Mouse (Mus musculus) midbrain, embryonic 13.5 days (tissue): ENCODE measurements around the gene Rbfox3. TPM values are rescaled to one million over a fixed set of nuclear protein-coding genes. Genes with fewer than 3 reads are reported as not detected.
A peak's percentile ranks its signal among the peaks of the same experiment; 100 is the strongest.

Source experiments
- ATAC-seq: fragments of 200-750 bp; cut with Nextera tagmentation; 2 replicates; pipeline ENCODE4 v1.8.0; 2017; ENCODE audit warnings: mild to moderate bottlenecking, moderate TSS enrichment, moderate library complexity
- H3K27ac ChIP-seq: fragments of 300-500 bp; sonication (generic); 2 replicates; pipeline ENCODE4 v1.5.1; 2015; ENCODE audit warnings: inconsistent platforms, mild to moderate bottlenecking, moderate library complexity
- H3K27me3 ChIP-seq: fragments of 300-500 bp; sonication (generic); 2 replicates; pipeline ENCODE4 v1.6.1; 2015; ENCODE audit warnings: mild to moderate bottlenecking, inconsistent platforms
- H3K36me3 ChIP-seq: fragments of 300-500 bp; sonication (generic); 2 replicates; pipeline ENCODE4 v1.6.1; 2015; ENCODE audit warnings: mild to moderate bottlenecking, inconsistent platforms
- H3K4me1 ChIP-seq: fragments of 300-500 bp; sonication (generic); replicated peaks from 2 replicates; pipeline ENCODE4 v1.6.1; 2015; ENCODE audit warnings: inconsistent platforms
- H3K4me2 ChIP-seq: fragments of 300-500 bp; sonication (generic); replicated peaks from 2 replicates; pipeline ENCODE4 v1.6.1; 2015; ENCODE audit warnings: moderate library complexity, mild to moderate bottlenecking, inconsistent platforms
- H3K4me3 ChIP-seq: fragments of 300-500 bp; sonication (generic); replicated peaks from 2 replicates; pipeline ENCODE4 v1.5.1; 2015; ENCODE audit warnings: mild to moderate bottlenecking, inconsistent platforms
- H3K9ac ChIP-seq: fragments of 300-500 bp; sonication (generic); replicated peaks from 2 replicates; pipeline ENCODE4 v1.6.1; 2015; ENCODE audit warnings: mild to moderate bottlenecking, inconsistent platforms
- H3K9me3 ChIP-seq: fragments of 300-500 bp; sonication (generic); 2 replicates; pipeline ENCODE4 v1.6.1; 2016; ENCODE audit warnings: mild to moderate bottlenecking, inconsistent platforms
- WGBS: fragments of 180-500 bp; shearing (Covaris S2); methylation state at CpG from one replicate; pipeline ENCODE4 v1.1.7; 2015; 5-methylcytosine and 5-hydroxymethylcytosine counted together
- polyA plus RNA-seq: library from polyadenylated mRNA; unstranded; fragments of >200 nt; fragmentation: Nextera tagmentation; extraction: Ambion mirVana; gene quantifications from 2 replicates; pipeline ENCODE4 v1.2.1, GENCODE M21; 2015

Gene Rbfox3
- polyA plus RNA-seq, 1 experiment from 2014 or later: 29.9 TPM

DNA sequence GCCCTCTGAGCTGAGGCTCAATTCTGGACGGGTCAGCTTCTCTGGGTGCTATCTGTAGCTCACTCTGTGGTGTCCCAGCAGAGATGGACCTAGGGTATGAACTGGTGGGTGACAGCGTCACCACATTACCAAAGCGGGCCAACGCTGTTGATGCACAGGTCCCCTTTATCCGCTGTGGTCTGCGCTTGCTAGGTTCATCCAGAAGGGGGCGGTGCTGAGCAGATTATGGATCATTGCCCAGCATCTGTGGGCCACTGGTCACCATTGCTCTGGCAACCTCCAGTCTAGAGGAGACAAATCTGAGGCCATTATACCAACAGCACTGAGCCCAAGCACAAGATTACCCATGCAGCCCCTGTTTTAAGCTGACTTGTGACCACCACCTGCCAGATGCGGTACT, 276.8 kb downstream of the Rbfox3 start:
- H3K27ac ChIP-seq: no peak overlapping the region
- no peaks in the 10 kb centered on the region for H3K9me3 ChIP-seq
- ATAC-seq: no peak
- no peak overlapping the region for H3K9ac ChIP-seq
- no peaks in the 10 kb centered on the region for H3K36me3 ChIP-seq
- no peaks in the 10 kb centered on the region for H3K4me1 ChIP-seq
- WGBS: 45% methylated on average over 8 of the region's 8 CpGs
- no peak overlapping the region for H3K4me3 ChIP-seq
- H3K27me3 ChIP-seq: no peaks in the 10 kb centered on the region
- H3K4me2 ChIP-seq: no peak overlapping the region

DNA sequence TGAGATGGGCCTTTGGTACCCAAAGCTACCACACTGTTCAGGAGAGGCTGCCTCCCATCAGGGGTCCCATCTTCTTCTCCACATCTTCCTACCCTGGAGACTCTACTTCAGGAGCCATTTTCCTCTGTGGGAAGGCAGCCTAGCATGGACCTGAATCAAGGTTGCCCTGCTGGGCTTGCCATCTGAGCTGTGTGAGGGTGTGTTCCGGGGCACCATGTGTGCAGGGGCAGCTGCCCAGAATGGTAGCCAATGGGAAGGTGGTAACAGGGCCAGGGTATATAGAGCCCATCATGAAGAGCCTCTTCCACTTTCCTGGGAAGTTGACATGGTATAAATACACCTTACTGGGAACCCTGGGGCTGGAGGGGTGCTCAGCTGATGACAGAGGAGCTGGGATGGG, 281.7 kb downstream of the Rbfox3 start:
- ATAC-seq: no peak
- WGBS: 100% methylated on average over 1 of the region's 1 CpGs
- no peaks in the 10 kb centered on the region for H3K9me3 ChIP-seq
- no peaks in the 10 kb centered on the region for H3K36me3 ChIP-seq
- no peak overlapping the region for H3K4me2 ChIP-seq
- no peak overlapping the region for H3K9ac ChIP-seq
- H3K4me3 ChIP-seq: no peak overlapping the region
- H3K27ac ChIP-seq: no peak overlapping the region
- H3K4me1 ChIP-seq: peaks cover 21% of the 10 kb centered on the region
- no peaks in the 10 kb centered on the region for H3K27me3 ChIP-seq

DNA sequence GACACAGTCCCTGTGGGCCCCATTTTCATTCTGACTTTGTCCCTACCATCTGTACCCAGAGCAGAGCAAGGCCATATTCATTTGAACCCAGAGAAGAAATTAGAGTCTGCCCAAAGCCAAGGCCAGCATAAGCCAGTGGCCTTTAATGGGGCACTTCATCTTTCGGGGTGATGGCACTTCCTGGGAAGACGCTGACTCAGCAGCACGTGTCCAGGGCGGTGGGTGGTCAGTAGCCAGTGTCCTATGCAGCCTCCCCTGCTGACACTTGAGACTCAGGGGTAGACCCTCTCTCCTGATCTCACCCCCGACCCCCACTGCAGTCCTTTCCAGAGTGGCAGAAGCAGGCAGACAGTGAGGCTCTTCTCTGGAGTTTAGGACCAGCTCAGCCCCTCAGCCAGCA, 283.9 kb downstream of the Rbfox3 start:
- no peak overlapping the region for H3K27ac ChIP-seq
- peaks cover 21% of the 10 kb centered on the region for H3K4me1 ChIP-seq
- H3K27me3 ChIP-seq: no peaks in the 10 kb centered on the region
- 77% methylated on average over 5 of the region's 5 CpGs for WGBS
- H3K4me3 ChIP-seq: no peak overlapping the region
- no peaks in the 10 kb centered on the region for H3K9me3 ChIP-seq
- 0 out of 2 replicates have a peak overlapping the region, but pooled peaks have one; percentile 19 for H3K9ac ChIP-seq
- no peak; the same call in 1 of the 2 replicates for ATAC-seq
- no peaks in the 10 kb centered on the region for H3K36me3 ChIP-seq
- H3K4me2 ChIP-seq: no peak overlapping the region

DNA sequence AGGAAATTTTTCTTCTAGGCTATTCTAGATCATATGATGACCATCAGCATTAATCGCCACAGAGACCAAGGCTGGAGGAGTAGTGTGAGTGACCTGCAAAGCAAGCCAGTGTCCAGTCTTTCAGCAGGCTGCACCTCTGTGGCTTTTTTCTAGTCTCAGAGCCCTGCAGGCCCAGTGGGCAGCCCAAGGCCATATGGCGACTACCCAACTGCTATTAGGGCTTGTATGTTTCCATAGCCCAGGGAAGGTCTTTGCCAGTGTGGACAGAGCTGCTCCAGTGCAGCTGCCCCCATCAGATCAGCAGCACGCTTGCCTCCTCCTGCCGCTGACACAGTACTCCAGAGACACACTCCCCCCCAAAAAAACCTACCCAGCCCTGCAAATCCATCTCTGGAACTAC, 290.5 kb downstream of the Rbfox3 start:
- peaks cover 4% of the 10 kb centered on the region; the same call in 1 of the 2 replicates for H3K4me1 ChIP-seq
- H3K36me3 ChIP-seq: no peaks in the 10 kb centered on the region
- no peaks in the 10 kb centered on the region for H3K27me3 ChIP-seq
- no peak overlapping the region for H3K4me2 ChIP-seq
- H3K4me3 ChIP-seq: no peak overlapping the region
- no peaks in the 10 kb centered on the region for H3K9me3 ChIP-seq
- H3K27ac ChIP-seq: no peak overlapping the region
- no peak for ATAC-seq
- 80% methylated on average over 4 of the region's 4 CpGs for WGBS
- H3K9ac ChIP-seq: no peak overlapping the region

DNA sequence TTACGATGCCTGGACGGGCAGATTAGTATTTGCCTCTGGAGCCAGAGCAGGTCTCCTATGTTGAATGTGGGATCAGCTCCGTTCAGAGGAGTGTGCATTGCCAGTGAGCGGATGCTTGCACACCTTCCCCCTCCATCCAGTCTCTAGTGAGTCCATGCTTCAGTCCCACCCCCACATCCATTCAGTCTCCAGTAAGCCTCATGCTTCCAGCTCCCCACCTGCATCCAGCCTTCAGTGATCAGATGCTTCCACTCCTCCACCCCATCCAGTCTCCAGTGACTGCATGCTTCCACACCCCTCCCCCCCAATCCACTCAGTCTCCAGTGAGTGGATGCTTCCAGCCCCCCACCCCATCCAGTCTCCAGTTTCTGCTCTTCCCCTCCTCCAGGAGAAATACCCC, 297.3 kb downstream of the Rbfox3 start:
- peaks cover 11% of the 10 kb centered on the region for H3K27me3 ChIP-seq
- H3K4me1 ChIP-seq: peaks cover 18% of the 10 kb centered on the region
- ATAC-seq: no peak
- H3K4me3 ChIP-seq: no peak overlapping the region
- no peak overlapping the region for H3K4me2 ChIP-seq
- no peaks in the 10 kb centered on the region for H3K9me3 ChIP-seq
- no peak overlapping the region for H3K9ac ChIP-seq
- 87% methylated on average over 4 of the region's 4 CpGs for WGBS
- H3K27ac ChIP-seq: no peak overlapping the region
- H3K36me3 ChIP-seq: no peaks in the 10 kb centered on the region

GRCm38 (mm10) chr11:118610128-118610527, 301.3 kb downstream of the Rbfox3 start:
- peak overlapping the region; percentile 39; the same call in 1 of the 2 replicates for H3K27ac ChIP-seq
- no peaks in the 10 kb centered on the region for H3K9me3 ChIP-seq
- H3K4me1 ChIP-seq: peaks cover 17% of the 10 kb centered on the region
- H3K4me3 ChIP-seq: no peak overlapping the region
- 6% methylated on average over 13 of the region's 14 CpGs for WGBS
- H3K9ac ChIP-seq: no peak overlapping the region
- H3K27me3 ChIP-seq: peaks cover 14% of the 10 kb centered on the region
- peak overlapping the region; percentile 38 for H3K4me2 ChIP-seq
- ATAC-seq: no peak
- H3K36me3 ChIP-seq: no peaks in the 10 kb centered on the region

GRCm38 (mm10) chr11:118609236-118610000, 302.0 kb downstream of the Rbfox3 start:
- Histone ChIP-seq H3K36me3 (no peaks in the 10 kb centered on the region), H3K27me3 (peaks cover 14% of the 10 kb centered on the region), H3K9ac (no peak overlapping the region), H3K4me1 (peaks cover 17% of the 10 kb centered on the region), H3K9me3 (no peaks in the 10 kb centered on the region), H3K4me2 (peak overlapping the region; percentile 38), H3K27ac (peak overlapping the region; percentile 39; the same call in 1 of the 2 replicates), H3K4me3 (no peak overlapping the region)
- WGBS: 16% methylated on average over 17 of the region's 17 CpGs
- ATAC-seq: 0 out of 2 replicates have a peak, but pooled peaks have one; percentile 15

GRCm38 (mm10) chr11:118607927-118608326, 303.5 kb downstream of the Rbfox3 start:
- H3K27ac ChIP-seq: no peak overlapping the region
- peaks cover 27% of the 10 kb centered on the region for H3K4me1 ChIP-seq
- no peak overlapping the region for H3K4me3 ChIP-seq
- no peak overlapping the region for H3K9ac ChIP-seq
- peaks cover 19% of the 10 kb centered on the region for H3K27me3 ChIP-seq
- no peaks in the 10 kb centered on the region for H3K36me3 ChIP-seq
- H3K4me2 ChIP-seq: no peak overlapping the region
- WGBS: 63% methylated on average over 8 of the region's 8 CpGs
- ATAC-seq: no peak
- H3K9me3 ChIP-seq: no peaks in the 10 kb centered on the region

GRCm38 (mm10) chr11:118605570-118605969, 305.8 kb downstream of the Rbfox3 start:
- Histone ChIP-seq H3K4me2 (no peak overlapping the region), H3K27me3 (peaks cover 10% of the 10 kb centered on the region; the same call in 1 of the 2 replicates), H3K4me1 (peaks cover 39% of the 10 kb centered on the region), H3K27ac (no peak overlapping the region), H3K9ac (no peak overlapping the region), H3K36me3 (no peaks in the 10 kb centered on the region), H3K4me3 (no peak overlapping the region), H3K9me3 (no peaks in the 10 kb centered on the region)
- no peak for ATAC-seq
- WGBS: 89% methylated on average over 2 of the region's 2 CpGs

DNA sequence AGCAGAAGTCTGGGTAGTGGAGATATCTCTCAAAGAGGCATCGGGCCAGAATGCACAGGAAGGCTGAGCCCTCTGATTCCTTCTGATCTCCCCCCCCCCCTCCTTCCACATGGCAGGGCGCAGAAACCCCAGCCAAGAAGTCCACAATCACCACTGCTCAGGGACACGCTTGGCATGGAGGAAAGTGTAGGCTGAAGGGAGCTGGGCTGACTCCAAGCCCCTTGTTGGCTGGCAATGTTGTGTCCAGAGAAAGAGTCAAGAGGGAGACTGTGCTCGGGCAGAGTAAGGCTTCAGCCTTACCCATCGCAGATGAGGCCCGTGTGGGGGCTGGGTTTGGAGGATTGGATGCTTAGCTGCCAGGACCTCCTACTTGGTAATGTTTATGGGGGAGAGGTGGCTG, 307.2 kb downstream of the Rbfox3 start:
- ATAC-seq: no peak
- Histone ChIP-seq H3K4me1 (peaks cover 36% of the 10 kb centered on the region), H3K4me3 (no peak overlapping the region), H3K9me3 (no peaks in the 10 kb centered on the region), H3K9ac (no peak overlapping the region), H3K36me3 (no peaks in the 10 kb centered on the region), H3K4me2 (no peak overlapping the region), H3K27me3 (peaks cover 9% of the 10 kb centered on the region; the same call in 1 of the 2 replicates), H3K27ac (no peak overlapping the region)
- 57% methylated on average over 6 of the region's 6 CpGs for WGBS

- Histone ChIP-seq H3K9ac (no peak overlapping the region), H3K27ac (no peak overlapping the region), H3K36me3 (no peaks in the 10 kb centered on the region), H3K4me2 (no peak overlapping the region), H3K27me3 (0 out of 2 replicates have a peak, but pooled peaks cover 6% of the 10 kb centered on the region), H3K4me3 (no peak overlapping the region), H3K4me1 (peaks cover 34% of the 10 kb centered on the region), H3K9me3 (no peaks in the 10 kb centered on the region)
- ATAC-seq: no peak
- WGBS: 7% methylated on average over 10 of the region's 10 CpGs
Measured at GRCm38 (mm10) chr11:118603126-118603525, 308.3 kb downstream of the Rbfox3 start.

- WGBS: 56% methylated on average over 9 of the region's 9 CpGs
Measured at GRCm38 (mm10) chr11:118601484-118601883, 309.9 kb downstream of the Rbfox3 start.

More at GRCm38 (mm10) chr11:118601484-118601883, 309.9 kb downstream of the Rbfox3 start:
- no peaks in the 10 kb centered on the region for H3K36me3 ChIP-seq
- H3K9ac ChIP-seq: no peak overlapping the region
- H3K27ac ChIP-seq: no peak overlapping the region
- peaks cover 34% of the 10 kb centered on the region for H3K4me1 ChIP-seq
- ATAC-seq: no peak
- H3K9me3 ChIP-seq: no peaks in the 10 kb centered on the region
- H3K4me3 ChIP-seq: no peak overlapping the region
- no peak overlapping the region for H3K4me2 ChIP-seq
- 0 out of 2 replicates have a peak, but pooled peaks cover 6% of the 10 kb centered on the region for H3K27me3 ChIP-seq
